Comparison of ENCODE assay signal across 19 mouse cellular contexts in genomic region chr10:78348211-78348610, GRCm38 (mm10).
"Had no signal": no experiment of that assay in that cellular context is flagged by ENCODE, and none has a peak within 500 bp of the region (broad histone marks: within the 10 kb centered on the region; RNA-seq: fewer than 3 reads in every experiment).

No protein-coding gene starts in this region.

- H3K4me3 ChIP-seq: intestine, embryonic 15.5 days; limb, embryonic 10.5 days; limb, embryonic 13.5 days; liver, embryonic 13.5 days; neural tube, embryonic 13.5 days; stomach, embryonic 15.5 days had no signal

- H3K4me2 ChIP-seq: intestine, embryonic 15.5 days; limb, embryonic 13.5 days; liver, embryonic 13.5 days; lung, embryonic 14.5 days; midbrain, embryonic 11.5 days; neural tube, embryonic 13.5 days; stomach, embryonic 15.5 days had no signal

- DNase-seq: kidney, postnatal 10 days; liver; liver, embryonic 13.5 days; lung, embryonic 14.5 days; lung, postnatal 10 days; lung, postnatal 36 days; midbrain, embryonic 14.5 days; retina, postnatal 1 day; right cerebral cortex, postnatal 25 days; spleen, adult 18-20 months; thymus, adult 2 months; thymus, postnatal 14 days; thymus, postnatal 4 days had no signal

- H3K27me3 ChIP-seq: intestine, embryonic 15.5 days; neural tube, embryonic 13.5 days; stomach, embryonic 15.5 days had no signal

- H3K9ac ChIP-seq: intestine, embryonic 15.5 days; limb, embryonic 13.5 days; liver, embryonic 13.5 days; lung, embryonic 14.5 days; neural tube, embryonic 13.5 days; stomach, embryonic 15.5 days had no signal

- H3K36me3 ChIP-seq: intestine, embryonic 15.5 days; limb, embryonic 10.5 days; liver, embryonic 13.5 days; stomach, embryonic 15.5 days had no signal

- ATAC-seq: intestine, embryonic 15.5 days had no signal

- H3K9me3 ChIP-seq: intestine, embryonic 15.5 days; limb, embryonic 10.5 days; limb, embryonic 13.5 days; liver, embryonic 13.5 days; neural tube, embryonic 13.5 days; stomach, embryonic 15.5 days had no signal

- H3K27ac ChIP-seq: intestine, embryonic 15.5 days; limb, embryonic 10.5 days; limb, embryonic 13.5 days; liver, embryonic 13.5 days; neural tube, embryonic 13.5 days; stomach, embryonic 15.5 days had no signal
